Mouse (Mus musculus) neural tube, embryonic 14.5 days (tissue): Measurements from ENCODE around the gene Myrip. TPM values are rescaled to one million over a fixed set of nuclear protein-coding genes. Genes with fewer than 3 reads are reported as not detected.

Experiments used
- ATAC-seq: fragments of 200-750 bp; cut with Nextera tagmentation; 2 replicates; pipeline ENCODE4 v1.8.0; 2017; ENCODE audit warnings: low read depth, mild to moderate bottlenecking, moderate TSS enrichment, moderate library complexity
- H3K27ac ChIP-seq: fragments of 300-500 bp; sonication (generic); 2 replicates; pipeline ENCODE4 v1.5.1; 2014; ENCODE audit warnings: low read depth, mild to moderate bottlenecking, control low read depth, low read length, moderate library complexity, mixed read lengths
- H3K27me3 ChIP-seq: fragments of 300-500 bp; sonication (generic); 2 replicates; pipeline ENCODE4 v1.6.1; 2014; ENCODE audit warnings: low read length; ENCODE audit not compliant: control insufficient read depth, insufficient read depth
- H3K36me3 ChIP-seq: fragments of 300-500 bp; sonication (generic); 2 replicates; pipeline ENCODE4 v1.6.1; 2014; ENCODE audit warnings: low read length, mixed read lengths; ENCODE audit not compliant: control insufficient read depth, insufficient read depth
- H3K4me1 ChIP-seq: fragments of 300-500 bp; sonication (generic); 2 replicates; pipeline ENCODE4 v1.6.1; 2014; ENCODE audit warnings: low read length; ENCODE audit not compliant: control insufficient read depth, insufficient read depth
- H3K4me2 ChIP-seq: fragments of 300-500 bp; sonication (generic); 2 replicates; pipeline ENCODE4 v1.6.1; 2014; ENCODE audit warnings: mild to moderate bottlenecking, low read depth, low read length, control low read depth
- H3K4me3 ChIP-seq: fragments of 300-500 bp; sonication (generic); 2 replicates; pipeline ENCODE4 v1.5.1; 2014; ENCODE audit warnings: low read depth, low read length, control low read depth, mixed read lengths
- H3K9ac ChIP-seq: fragments of 300-500 bp; sonication (generic); replicated peaks from 2 replicates; pipeline ENCODE4 v1.6.1; 2014; ENCODE audit warnings: low read depth, mild to moderate bottlenecking, control low read depth, low read length, mixed read lengths
- H3K9me3 ChIP-seq: fragments of 300-500 bp; sonication (generic); 2 replicates; pipeline ENCODE4 v1.6.1; 2016; ENCODE audit warnings: low read length; ENCODE audit not compliant: control insufficient read depth
- WGBS: fragments of 180-500 bp; shearing (Covaris S2); extraction: QIAGEN DNeasy Blood & Tissue Kit; methylation state at CpG from one replicate; pipeline ENCODE4 v1.1.7; 2014; 5-methylcytosine and 5-hydroxymethylcytosine counted together
- polyA plus RNA-seq: library from polyadenylated mRNA; unstranded; fragments of >200 nt; fragmentation: Nextera tagmentation; extraction: Ambion mirVana; gene quantifications from 2 replicates; pipeline ENCODE4 v1.2.1, GENCODE M21; 2014

Gene Myrip
- polyA plus RNA-seq, 1 experiment from 2014 or later: 6.3 TPM

DNA sequence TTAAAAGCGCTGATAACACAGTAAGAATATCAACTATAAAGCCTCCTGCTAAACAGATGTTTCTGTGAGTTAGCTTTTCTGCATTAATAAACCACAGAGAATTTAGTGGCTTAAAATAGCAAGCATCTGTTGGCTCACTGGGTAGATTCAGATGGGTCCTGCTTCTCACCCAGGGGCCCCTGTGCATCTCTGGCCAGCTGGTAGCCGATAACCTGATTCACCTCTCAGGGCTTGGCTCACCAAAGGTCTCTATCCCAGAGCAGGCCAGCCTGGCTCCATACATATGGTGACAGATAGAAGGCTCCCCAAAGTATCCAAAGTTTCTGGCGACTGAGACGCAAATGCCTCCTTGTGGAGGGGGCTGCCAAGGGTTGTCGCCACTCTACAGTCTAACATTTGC, 115.4 kb downstream of the Myrip start:
- H3K4me3 ChIP-seq: no peak overlapping the region
- no peaks in the 10 kb centered on the region for H3K4me1 ChIP-seq
- H3K4me2 ChIP-seq: no peak overlapping the region
- no peaks in the 10 kb centered on the region for H3K27me3 ChIP-seq
- no peak overlapping the region for H3K9ac ChIP-seq
- WGBS: 90% methylated on average over 5 of the region's 5 CpGs
- H3K27ac ChIP-seq: no peak overlapping the region
- no peaks in the 10 kb centered on the region for H3K36me3 ChIP-seq
- no peak for ATAC-seq
- H3K9me3 ChIP-seq: no peaks in the 10 kb centered on the region

DNA sequence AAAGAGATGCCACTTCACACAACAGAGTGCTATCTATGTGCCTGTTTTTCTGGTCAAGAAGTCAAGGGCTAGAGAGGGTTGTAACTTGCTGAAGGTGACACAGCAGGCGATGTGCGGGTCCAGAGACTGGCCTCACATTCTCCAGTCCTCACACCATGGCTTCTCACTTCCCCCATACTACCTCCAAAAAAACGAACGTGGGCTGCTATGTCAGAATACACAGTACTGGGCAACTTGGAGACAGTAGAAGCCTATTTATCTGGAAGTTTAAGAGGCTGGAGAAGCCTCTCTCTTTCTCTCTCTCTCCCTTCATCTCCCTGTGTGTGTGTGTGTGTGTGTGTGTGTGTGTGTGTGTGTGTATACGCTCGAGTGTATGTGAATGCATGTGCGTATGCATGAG, 117.3 kb downstream of the Myrip start:
- Histone ChIP-seq H3K36me3 (no peaks in the 10 kb centered on the region), H3K9ac (no peak overlapping the region), H3K4me1 (no peaks in the 10 kb centered on the region), H3K27ac (no peak overlapping the region), H3K4me2 (no peak overlapping the region), H3K4me3 (no peak overlapping the region), H3K27me3 (no peaks in the 10 kb centered on the region), H3K9me3 (no peaks in the 10 kb centered on the region)
- ATAC-seq: no peak
- WGBS: 89% methylated on average over 7 of the region's 7 CpGs

- Histone ChIP-seq H3K4me3 (no peak overlapping the region), H3K27ac (no peak overlapping the region), H3K9me3 (no peaks in the 10 kb centered on the region), H3K9ac (no peak overlapping the region), H3K4me1 (no peaks in the 10 kb centered on the region), H3K36me3 (no peaks in the 10 kb centered on the region), H3K4me2 (no peak overlapping the region), H3K27me3 (no peaks in the 10 kb centered on the region)
- ATAC-seq: no peak
- 79% methylated on average over 7 of the region's 7 CpGs for WGBS
Measured at GRCm38 (mm10) chr9:120424567-120424966, 123.3 kb downstream of the Myrip start.

- Histone ChIP-seq H3K27ac (no peak overlapping the region), H3K4me2 (no peak overlapping the region), H3K9me3 (no peaks in the 10 kb centered on the region), H3K9ac (no peak overlapping the region), H3K4me1 (no peaks in the 10 kb centered on the region), H3K27me3 (no peaks in the 10 kb centered on the region), H3K4me3 (no peak overlapping the region), H3K36me3 (no peaks in the 10 kb centered on the region)
- no peak for ATAC-seq
- WGBS: 45% methylated on average over 5 of the region's 5 CpGs
Measured at GRCm38 (mm10) chr9:120425768-120426167, 124.5 kb downstream of the Myrip start.

GRCm38 (mm10) chr9:120428181-120428580, 126.9 kb downstream of the Myrip start:
- ATAC-seq: no peak
- Histone ChIP-seq H3K4me2 (no peak overlapping the region), H3K27ac (no peak overlapping the region), H3K36me3 (no peaks in the 10 kb centered on the region), H3K9ac (no peak overlapping the region), H3K4me1 (no peaks in the 10 kb centered on the region), H3K4me3 (no peak overlapping the region), H3K27me3 (no peaks in the 10 kb centered on the region), H3K9me3 (no peaks in the 10 kb centered on the region)
- WGBS: 74% methylated on average over 6 of the region's 6 CpGs

DNA sequence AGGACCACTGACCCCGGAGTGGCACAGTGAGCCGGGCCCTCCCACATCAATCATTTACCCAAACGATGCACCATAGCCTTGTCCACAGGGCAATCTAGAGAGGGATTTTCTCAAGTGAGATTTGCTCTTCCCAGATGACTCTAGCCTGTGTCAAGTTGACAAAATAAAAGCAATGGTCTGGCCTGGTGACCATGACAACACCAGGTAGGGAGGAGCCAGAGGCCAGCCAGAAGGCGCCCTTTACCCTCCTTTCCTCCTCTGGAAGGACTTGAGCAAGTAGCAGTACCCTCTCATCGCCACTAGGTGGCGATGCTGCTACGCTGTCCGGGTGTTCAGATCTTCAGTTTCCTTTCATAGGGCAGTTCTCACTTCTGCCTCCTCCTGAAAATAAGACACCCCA, 132.4 kb downstream of the Myrip start:
- Histone ChIP-seq H3K9ac (no peak overlapping the region), H3K36me3 (no peaks in the 10 kb centered on the region), H3K27ac (no peak overlapping the region), H3K4me2 (no peak overlapping the region), H3K4me1 (no peaks in the 10 kb centered on the region), H3K27me3 (no peaks in the 10 kb centered on the region), H3K4me3 (no peak overlapping the region), H3K9me3 (no peaks in the 10 kb centered on the region)
- peak; percentile 60 for ATAC-seq
- 26% methylated on average over 8 of the region's 8 CpGs for WGBS

- no peaks in the 10 kb centered on the region for H3K4me1 ChIP-seq
- H3K4me3 ChIP-seq: no peak overlapping the region
- H3K9ac ChIP-seq: no peak overlapping the region
- H3K4me2 ChIP-seq: no peak overlapping the region
- ATAC-seq: no peak
- WGBS: 53% methylated on average over 8 of the region's 8 CpGs
- H3K27me3 ChIP-seq: no peaks in the 10 kb centered on the region
- H3K36me3 ChIP-seq: no peaks in the 10 kb centered on the region
- H3K9me3 ChIP-seq: no peaks in the 10 kb centered on the region
- H3K27ac ChIP-seq: no peak overlapping the region
Measured at GRCm38 (mm10) chr9:120435841-120436240, 134.5 kb downstream of the Myrip start.

DNA sequence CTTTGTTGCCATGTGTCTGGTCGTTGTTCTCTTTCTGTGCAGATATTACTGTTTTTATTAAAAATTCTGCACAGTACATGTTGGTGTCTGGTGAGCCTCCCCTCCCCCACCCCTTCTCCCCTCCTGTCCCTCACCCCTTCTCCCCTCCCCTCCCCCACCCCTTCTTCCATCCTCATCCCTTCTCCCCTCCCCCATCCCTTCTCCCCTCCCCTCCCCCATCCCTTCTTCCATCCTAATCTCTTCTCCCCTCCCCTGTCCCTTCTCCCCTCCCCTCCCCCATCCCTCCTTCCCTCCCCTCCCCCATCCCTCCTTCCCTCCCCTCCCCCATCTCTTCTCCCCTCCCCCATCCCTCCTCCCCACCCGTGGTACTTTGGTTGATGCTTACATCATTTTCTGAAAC, 135.5 kb downstream of the Myrip start:
- Histone ChIP-seq H3K4me2 (no peak overlapping the region), H3K27ac (no peak overlapping the region), H3K4me3 (no peak overlapping the region), H3K9me3 (no peaks in the 10 kb centered on the region), H3K27me3 (no peaks in the 10 kb centered on the region), H3K4me1 (no peaks in the 10 kb centered on the region), H3K9ac (no peak overlapping the region), H3K36me3 (no peaks in the 10 kb centered on the region)
- ATAC-seq: no peak
- WGBS: 70% methylated on average over 2 of the region's 2 CpGs

DNA sequence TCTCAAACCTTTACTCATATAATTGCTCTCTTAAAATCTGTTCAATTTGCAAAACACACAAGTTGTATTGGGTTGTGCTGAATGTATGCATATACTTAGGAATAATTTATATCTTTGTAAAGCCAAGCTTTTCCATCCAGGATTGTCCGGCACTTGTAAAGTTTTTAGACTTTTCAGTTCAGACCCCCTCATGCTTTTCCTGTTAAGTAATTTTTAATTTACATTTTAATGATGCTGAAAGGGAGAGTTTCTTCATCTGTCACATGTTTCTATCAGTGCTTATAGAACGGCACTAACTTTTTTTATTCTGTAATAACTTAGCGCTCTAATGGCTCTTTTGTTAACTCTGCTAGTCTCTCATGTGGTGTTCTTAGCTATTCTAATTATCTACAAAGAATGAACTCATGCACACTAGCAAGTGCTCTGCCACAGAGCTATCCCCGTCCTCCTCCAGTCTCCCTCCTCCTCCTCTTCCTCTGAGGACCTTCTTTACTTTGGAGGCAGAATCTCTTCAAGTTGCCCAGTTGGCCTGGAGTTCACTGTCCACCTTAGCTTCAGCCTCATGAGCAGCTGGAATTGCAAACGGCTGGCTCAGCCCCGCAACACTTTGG, 136.1 kb downstream of the Myrip start:
- H3K4me2 ChIP-seq: no peak overlapping the region
- no peak overlapping the region for H3K27ac ChIP-seq
- H3K36me3 ChIP-seq: no peaks in the 10 kb centered on the region
- no peak overlapping the region for H3K4me3 ChIP-seq
- no peaks in the 10 kb centered on the region for H3K9me3 ChIP-seq
- no peaks in the 10 kb centered on the region for H3K4me1 ChIP-seq
- ATAC-seq: no peak
- no peaks in the 10 kb centered on the region for H3K27me3 ChIP-seq
- no peak overlapping the region for H3K9ac ChIP-seq
- 64% methylated on average over 6 of the region's 6 CpGs for WGBS
